Mouse (Mus musculus) left cerebral cortex, postnatal 36 days (tissue): ENCODE data around the gene Ehd1. TPM values are rescaled to one million over a fixed set of nuclear protein-coding genes. Genes with fewer than 3 reads are reported as not detected.
A peak's percentile ranks its signal among the peaks of the same experiment; 100 is the strongest.
"Not testable (repeated sequence)": the region's sequence is repeated elsewhere in the genome, so short reads cannot be mapped to it uniquely, and the experiment has no call there.

Experiments
- DNase-seq, 2 experiments: peaks; one replicate each; pipeline ENCODE4 v3.0.0; 2021 to 2022; ENCODE audit warnings: low spot score in 2 of 2, mixed read lengths in 1 of 2
- intact Hi-C: fragments of 180-260 bp; cut with DNase I; formaldehyde crosslinking; loops from one replicate; pipeline ENCODE4 v1.15.1; 2025
- total RNA-seq, 2 experiments: library from RNA; stranded (reverse); gene quantifications; 2 replicates each; pipeline ENCODE4 v1.2.3; 2021

The Ehd1 gene
- total RNA-seq, 2 experiments from 2014 or later, result 38.2 to 42.2 TPM

DNA sequence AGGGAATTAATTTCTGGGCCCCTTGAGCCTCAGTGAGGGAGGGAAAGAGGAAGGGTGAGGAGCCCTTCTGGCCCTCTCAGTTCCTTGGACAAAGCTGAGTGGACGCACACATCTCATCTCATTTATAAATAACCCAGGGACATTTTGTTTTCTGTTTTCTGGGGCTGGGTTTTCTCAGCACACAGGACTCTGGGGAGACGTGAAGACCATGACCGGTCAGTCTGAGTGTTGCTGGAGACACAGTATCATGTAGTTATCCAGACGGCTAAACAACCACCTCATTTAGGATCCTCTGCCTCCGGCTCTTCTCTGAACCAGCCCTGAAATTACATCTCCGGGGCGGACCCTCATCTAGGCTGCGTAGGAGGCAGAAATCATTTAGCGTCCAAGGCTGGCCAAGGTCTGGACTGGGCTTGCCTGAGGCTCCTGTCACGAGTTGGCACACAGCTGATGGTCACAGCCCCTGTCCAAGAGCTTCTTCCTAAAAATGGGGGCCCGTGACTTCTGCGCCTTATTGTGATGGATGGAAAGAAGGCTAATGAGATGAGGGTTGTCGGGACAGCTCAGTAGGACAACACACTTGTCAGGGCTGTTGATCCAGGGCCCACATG, 2.4 kb upstream of the Ehd1 start:
- no peak for DNase-seq
- intact Hi-C loops, result no loop called here

DNA sequence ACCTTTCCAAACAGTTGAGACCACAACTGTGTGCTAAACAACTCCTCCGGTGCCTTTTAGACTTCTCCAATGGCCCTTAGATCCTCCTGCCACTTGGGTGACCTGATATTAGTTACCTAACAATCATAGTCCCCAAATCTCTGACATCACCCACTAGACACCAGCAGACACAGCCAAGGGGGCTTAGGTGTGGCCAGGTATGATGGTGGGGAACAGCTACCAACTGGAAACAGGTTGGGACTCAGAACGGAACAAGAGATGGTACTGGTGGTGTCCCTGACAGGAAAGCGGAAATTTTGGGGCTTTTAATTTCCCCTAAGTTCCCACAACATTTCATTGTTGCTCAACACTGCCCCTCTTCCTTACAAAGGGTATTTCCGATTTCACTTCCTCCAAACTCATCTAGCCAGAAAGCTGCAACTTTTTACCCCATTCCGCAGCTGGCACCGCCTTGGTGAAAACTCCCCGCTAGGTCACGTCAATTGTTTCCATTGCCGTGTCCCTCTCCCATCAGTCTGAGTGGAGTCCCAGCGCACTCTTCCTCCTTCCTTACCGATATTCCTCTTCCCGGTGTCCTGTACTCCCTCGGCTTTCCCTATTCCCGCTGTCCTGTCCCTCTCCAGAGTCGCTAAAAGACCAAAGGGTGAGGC, 660 bp upstream of the Ehd1 start:
- intact Hi-C loops, result loop anchor here (2.0 kb wide), 1 partner anchor 29 kb away; no protein-coding TSS in a partner anchor
- DNase-seq, result no peak

DNA sequence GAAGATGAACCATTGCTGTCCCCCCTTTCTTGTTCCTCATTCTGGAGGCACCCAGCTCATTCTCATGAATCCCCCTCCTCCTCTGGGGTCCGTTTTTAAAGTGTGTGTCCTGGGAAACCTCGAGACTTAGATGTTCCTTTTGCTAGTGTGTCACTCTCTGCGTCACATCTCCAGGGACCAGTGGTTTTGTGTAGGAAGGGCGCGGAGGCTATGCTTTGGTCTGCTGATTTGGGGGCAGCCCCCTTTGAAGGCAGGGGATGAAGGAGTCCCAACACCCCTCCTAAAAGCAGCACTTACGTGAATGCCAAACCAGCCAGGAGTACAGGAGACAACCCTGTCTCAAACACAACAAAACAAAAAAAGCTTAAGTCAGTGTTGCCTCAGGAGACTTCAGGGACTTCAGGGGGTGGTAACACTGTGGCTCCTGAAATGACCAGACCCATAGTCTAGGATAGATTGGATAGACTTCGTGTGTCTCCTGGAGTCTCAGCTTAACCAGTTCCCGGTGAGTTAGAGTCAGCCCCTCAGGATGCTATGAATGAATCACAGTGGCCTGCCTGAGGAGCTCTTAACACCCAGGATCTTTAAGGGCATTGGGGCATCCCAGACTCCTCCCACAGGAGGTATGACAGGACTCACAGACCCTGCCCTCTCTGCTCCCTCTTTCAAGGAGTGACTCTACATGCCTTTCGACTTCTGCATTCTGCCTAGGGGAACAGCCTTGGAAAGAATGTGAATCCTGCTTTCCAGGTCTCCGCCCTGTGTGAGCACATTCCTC, 1.3 kb downstream of the Ehd1 start:
- intact Hi-C loops, result loop anchor here (2.0 kb wide), 1 partner anchor 27 kb away; no protein-coding TSS in a partner anchor
- no peak for DNase-seq

DNA sequence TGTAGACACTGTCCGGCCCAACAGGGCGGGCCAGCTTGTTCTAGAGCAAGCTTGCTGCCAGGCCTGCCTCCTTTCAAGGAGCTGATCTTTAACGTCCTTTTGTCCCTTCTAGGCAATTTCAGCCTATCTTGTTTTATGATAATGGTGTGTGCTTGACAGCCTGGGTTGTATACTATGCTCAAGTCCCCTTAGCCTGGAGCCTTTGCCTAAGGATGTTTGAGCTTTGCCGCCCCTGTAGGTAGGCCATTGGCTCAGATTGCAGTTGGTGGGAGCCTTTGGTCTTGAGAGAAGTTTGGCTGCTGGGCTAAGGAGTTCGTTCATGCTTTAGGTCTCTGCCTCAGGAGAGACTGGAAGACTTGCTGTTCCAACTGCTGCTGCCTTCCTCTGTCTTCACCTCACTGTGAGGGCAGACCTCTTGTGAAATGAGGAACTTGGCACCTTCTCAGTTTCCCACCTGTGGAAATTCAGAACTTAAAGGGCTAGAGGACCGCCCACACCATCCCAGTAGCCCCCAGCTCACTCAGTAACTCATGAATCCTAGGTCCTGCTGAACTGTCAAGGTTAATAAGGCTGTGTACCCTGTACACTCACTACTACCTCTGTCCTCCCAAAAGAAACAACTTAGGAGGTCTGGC, 2.0 kb downstream of the Ehd1 start:
- no peak for DNase-seq
- intact Hi-C loops, result no loop called here

DNA sequence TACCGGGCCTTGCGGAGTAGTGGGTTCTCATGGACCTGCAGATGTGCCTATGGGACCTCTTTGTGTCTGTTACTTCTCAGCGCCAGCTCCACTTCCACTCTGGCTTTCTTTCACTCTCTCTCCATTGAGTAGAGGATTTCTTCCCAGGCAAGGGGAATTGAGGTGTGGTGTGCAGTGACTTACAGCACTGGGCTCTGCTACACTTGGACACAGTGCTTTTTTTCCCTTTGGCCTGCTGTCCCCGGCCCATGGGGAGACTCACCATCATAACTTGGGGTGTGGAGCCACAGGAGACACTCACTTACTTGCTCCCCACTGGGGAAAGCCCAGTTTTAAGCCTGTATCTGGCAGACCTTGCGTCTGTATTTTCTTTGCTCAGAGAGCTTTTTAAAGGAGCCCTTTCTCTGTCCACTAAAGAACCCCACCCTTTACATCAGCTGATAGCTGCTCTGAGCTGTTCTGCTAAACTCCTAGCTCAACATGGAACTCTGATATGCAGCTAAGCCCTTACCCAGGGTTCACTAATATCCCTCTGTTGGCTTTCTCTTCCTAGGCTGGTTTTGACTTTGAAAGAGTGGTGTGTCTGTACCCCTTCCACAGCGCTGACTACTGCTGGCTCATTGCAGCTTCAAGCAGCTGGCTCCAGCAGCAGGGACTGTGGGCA, 3.1 kb downstream of the Ehd1 start:
- intact Hi-C loops, result no loop called here
- no peak for DNase-seq

DNA sequence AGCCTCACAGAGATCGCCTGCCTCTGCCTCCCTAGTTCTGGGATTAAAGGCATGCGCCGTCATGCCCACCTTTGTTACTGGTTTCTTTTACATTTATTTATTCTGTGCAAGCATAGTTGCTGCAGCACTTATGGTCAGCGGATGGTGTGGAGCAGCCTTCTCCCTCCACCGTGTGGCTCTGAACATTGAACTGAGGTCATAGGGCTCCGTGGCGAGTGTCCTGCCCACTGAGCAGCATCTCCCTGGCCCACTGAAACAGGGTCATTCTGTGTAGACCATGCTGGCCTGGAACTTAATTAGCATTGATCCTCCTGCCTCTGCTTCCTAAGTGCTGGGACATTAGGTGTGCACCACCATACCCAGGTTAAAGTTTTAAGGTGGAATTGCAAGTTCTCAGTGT, 4.0 kb downstream of the Ehd1 start:
- no peak for DNase-seq
- intact Hi-C loops, result no loop called here

DNA sequence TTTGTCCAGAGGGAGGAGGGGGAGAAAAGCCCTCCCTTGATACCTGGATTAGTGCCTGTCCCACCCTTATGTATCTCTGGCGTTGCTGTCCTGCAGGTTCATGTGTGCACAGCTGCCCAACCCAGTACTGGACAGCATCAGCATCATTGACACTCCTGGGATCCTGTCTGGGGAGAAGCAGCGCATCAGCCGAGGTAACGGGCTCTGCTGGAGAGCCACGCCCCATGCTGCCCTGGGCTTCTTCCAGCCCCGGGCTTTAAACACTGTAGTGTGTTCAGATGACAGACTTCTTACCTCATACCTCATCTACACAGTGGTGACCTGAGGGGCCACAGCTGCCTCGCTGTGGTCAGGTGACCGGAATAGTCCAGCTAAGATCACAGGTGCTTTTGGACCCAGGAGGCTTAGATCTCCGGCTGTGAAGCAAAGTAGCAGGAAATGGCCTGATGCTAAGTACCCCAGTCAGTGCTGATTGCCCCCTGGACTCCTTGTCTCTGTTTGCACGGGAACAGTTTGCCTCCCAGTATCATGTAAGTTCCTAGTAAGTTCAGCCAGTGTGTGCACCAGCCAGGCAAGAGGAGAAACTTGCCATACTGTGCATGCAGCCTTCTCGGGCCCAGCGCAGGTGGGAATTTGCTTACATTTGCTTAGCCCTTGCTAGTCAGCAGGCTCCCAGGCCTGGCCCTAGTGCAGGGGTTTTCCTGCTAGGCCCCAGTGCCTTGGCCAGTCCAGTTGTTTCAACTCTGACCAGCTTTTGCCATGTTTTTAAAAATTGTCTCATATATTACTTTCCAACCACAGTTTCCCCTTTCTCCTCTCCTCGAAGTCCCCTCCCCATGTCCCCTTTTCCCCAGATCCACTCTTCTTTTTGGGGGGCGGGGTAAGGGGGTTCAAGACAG, 4.8 kb downstream of the Ehd1 start:
- intact Hi-C loops, result no loop called here
- DNase-seq, result no peak

DNA sequence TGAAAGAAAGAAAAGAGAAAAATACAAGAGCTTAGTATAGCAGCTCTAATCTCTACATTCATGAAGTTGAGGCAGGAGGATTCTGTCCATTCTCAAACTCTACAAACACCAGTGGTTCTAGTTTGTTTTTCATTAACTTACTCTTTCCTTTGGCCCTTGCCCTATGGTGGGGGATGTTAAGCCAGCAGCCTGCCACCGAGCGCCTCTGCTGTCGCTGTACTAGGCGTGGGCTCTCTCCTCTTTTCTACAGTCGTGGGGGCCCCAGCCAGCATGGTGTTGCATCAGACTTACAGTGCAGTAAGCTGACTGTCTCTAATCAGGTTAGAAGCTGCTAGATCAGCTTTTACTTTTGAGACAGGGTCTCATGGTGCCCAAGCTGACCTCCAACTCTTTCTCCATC, 6.5 kb downstream of the Ehd1 start:
- no peak for DNase-seq

DNA sequence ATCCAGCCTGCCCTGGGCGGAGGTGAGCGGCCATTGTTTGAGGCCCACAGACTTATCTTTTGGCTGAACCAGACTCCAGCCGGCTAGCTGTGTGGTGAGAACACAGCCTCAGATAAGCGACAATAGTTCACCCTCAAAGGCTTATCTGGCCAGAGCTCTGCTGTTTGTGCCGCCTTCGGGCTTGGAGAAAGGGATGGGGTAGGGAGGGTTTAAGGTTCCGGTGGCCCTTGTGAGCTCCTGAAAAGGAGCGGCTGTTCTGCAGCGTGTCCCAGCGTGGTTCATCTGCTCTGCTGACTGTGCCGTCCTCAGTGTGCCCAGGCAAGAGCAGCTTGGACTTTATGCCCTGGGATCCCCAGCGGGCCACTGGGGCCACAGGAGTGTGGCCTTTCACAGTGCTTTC, 8.0 kb downstream of the Ehd1 start:
- DNase-seq, result no peak
- intact Hi-C loops, result no loop called here

More for the DNA sequence above, 6.5 kb downstream of the Ehd1 start:
- intact Hi-C loops, result no loop called here

DNA sequence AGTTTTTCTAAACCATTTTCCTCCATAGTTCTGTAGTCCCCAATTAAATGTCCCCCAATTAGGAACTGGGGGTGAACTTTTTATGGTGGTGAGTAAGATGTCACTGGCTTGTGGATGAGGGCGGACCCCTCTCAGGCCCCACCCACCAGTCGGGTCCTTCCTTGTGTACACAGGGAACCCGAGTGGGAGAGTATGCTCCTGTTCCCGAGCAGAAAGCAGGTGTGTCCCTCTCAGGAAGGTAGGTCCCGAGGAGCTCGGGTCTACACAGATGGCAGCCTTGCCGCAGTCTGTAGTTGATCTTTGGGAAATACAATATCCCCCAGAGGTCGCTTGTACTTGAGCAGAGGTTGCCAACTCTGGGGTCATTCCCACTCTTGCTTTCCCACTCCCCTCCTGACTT, 8.7 kb downstream of the Ehd1 start:
- DNase-seq, result no peak
- intact Hi-C loops, result no loop called here

DNA sequence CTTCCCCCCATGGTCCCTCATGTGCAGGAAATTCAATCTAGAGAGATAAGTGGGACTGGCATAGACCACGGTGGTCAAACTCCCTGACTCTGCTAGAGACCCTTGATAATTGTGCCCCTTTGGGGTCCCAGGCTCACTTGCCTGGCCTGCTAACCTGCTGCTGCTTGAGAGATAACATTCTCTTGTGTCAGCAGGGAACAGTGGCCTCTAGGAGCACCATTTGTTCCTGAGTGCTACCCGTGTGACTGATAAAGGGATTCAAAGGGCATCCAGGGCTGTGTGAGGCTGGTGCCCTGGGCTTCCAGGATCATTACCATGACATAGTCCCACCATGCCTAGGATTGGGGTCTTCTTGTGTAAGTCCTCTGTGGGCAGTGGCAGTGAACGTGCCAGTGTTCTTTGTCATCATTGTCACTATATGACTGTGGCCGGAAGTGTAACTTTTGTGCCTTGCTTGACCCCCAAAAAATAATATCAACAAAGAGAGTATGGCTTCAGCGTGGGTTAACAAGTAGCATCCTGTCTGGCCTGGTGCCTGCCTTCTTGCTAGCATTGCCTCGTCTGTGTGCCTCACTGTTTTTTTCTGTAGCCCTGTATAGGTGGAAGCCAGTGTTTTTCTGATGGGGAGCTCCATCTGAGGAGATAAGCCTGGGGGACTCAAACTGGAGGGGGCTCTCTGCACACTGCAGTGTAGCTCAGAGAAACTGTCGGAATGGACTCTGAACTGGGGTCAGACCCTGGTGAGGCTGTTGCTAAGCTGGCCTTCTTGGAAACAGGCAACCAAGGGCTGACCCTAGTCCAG, 9.3 kb downstream of the Ehd1 start:
- intact Hi-C loops, result no loop called here
- DNase-seq, result no peak

DNA sequence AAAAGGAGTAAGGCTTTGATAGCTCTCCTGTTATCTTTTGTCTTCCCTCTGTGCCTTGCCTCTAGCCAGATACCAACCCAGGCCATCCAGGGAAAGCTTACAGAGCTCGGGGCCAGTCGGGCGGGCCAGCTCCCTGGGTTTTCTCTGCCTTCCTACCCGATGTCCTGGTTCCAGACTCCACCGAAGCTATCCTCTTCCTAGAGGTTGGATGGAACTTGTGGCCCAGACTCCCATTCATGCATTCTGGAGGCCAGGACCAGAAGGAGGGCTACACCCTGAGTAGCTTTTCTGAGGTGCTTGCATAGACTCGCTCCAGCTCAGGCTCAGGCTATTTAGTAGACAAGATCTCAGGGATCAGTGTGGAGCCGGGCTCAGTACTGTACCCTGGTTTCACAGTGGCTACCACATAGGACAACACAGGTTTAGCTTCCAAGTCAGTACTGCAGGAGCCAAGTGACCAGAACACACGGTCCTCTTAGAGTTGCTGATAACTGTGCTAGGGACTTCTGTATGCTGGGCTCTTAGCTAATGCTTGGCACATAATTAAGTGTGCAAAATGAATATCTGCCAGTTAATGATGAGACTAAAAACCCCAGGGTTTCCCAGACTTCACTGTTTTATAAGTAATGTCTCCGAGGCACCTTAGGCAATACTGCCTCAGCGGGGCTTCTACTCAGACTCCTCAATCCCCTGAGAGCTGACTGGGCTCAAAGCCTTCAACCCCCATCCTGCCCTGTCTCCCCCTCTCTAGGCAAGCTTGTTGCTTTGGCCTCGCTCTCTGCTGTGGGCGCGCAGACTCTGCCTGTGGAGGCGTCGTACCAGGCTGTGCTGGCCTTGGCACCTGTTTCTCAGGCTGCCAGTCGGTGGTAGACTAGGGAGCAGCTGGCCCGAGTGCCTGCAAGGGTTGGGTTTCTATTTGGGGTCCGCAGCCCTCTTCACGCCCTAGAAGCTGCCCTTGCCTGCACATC, 10.2 kb downstream of the Ehd1 start:
- intact Hi-C loops, result no loop called here
- peak in 1 of 2 experiments; percentile 25 for DNase-seq

DNA sequence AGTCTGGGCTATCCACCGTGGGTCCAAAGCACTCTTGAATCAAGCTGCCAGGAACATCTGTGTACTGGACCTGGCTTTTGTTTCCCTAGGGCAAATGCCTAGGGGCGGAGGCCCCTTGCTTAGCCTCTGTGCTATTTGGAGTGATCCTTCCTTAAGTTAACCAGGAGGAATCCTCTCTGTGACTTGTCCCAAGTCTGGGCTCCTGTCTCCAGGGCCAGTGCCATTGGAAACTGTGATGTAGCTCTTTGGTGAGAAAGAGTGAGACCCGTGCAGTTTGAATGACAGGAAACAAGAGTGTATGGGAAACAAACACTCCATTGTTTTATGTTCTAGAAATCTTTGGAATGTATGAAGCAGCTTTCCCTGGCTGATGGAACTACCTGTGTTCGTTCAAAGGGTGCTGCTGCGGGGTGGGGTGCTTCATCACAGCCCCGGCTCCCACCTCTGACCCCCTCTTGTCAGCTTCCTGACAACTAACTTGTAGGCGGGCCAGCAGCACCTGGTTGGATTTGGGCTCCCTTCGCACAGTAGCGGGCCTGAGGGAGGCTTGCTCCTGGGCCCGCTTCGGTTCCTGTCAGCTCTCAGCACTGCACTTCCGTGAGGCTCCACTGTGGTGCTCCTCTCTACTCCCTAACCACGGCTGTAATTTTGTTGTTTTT, 11.8 kb downstream of the Ehd1 start:
- intact Hi-C loops, result no loop called here
- no peak for DNase-seq

DNA sequence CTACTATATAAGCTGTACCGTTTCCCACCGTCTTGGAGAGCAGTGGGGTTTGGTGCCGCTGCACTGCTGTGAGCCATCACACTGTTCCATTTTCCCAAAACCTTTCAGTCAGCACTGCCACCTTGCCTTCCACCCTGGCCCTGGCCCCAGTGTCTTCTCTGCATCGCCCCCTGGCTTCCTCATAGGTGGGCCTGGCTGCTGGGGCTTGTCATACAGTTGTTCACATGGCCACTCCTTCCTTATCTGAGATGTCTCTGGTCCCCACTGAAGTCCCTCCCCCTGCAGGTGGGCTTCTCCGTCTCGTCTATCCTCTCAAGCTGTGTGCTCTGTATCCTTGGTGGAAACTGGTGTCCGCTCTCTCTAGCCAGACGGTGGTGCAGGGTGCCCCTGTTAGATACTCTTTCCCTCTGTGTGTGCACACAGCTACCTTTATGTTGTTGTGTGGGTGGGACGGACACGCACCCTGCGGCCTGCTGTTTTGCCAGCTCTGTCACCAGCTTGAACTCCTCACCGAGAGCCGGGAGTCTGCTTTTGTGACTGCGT, 13.2 kb downstream of the Ehd1 start:
- DNase-seq, result no peak
- intact Hi-C loops, result no loop called here

DNA sequence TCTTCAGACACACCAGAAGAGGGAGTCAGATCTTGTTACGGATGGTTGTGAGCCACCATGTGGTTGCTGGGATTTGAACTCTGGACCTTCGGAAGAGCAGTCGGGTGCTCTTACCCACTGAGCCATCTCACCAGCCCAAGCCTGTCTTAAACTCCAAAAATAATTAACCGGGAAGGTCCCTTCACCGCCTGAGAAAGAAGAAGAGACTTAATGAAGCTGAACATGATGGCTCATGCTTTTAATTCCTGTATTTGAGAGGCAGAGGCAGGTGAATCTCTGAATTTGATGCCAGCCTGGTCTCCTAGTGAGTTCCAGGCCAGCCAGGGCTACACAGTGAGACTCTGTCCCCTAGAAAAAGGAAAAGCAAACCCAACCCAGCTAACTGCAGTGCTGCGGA, 14.2 kb downstream of the Ehd1 start:
- intact Hi-C loops, result not testable (repeated sequence)

DNA sequence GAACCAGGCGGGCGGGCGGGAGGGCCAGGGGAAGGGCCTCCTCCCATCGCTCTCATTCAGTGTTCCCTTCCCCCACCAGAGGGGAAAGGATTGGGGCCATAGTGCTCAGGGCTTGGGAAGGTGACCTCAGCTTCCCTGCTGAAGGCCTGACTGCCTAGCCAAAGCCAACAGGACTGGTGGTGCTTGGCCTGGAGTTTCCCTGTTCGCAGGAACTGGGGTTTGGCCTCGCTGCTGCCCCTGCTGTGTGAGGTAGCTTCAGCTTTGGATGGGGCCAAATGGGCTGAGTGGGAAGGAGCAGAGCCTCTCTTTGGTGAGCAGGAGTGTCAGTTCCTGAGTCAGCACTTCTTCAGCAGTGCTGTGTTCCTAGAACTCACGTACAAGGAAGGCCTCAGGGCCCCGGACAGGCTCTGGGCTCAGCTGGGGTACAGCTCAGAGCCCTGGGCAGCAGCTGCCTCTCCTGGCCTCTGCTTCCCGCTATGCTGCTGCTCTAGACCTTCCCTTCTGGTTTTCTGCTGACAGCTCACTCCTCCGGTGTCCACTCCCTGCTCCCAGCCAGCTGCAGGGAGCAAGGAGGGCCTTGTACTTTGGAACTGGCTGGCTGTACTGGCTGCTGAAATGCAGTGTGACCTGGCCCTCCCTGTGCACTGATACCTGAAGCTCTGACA, 14.7 kb downstream of the Ehd1 start:
- DNase-seq, result no peak
- intact Hi-C loops, result no loop called here

More for the DNA sequence above, 14.2 kb downstream of the Ehd1 start:
- not testable (repeated sequence) for DNase-seq
